Mouse (Mus musculus) heart, postnatal 4 days (tissue): ENCODE measurements around the gene Col4a4. TPM values are rescaled to one million over a fixed set of nuclear protein-coding genes. Genes with fewer than 3 reads are reported as not detected.

ENCODE experiments used
- DNase-seq: peaks from one replicate; pipeline ENCODE4 v3.0.0; 2021
- total RNA-seq, 2 experiments: library from RNA; stranded (reverse); gene quantifications; 2 replicates each; pipeline ENCODE4 v1.2.3; 2021

The Col4a4 gene
- total RNA-seq, 2 experiments from 2014 or later: 4.1 to 5.0 TPM

DNA sequence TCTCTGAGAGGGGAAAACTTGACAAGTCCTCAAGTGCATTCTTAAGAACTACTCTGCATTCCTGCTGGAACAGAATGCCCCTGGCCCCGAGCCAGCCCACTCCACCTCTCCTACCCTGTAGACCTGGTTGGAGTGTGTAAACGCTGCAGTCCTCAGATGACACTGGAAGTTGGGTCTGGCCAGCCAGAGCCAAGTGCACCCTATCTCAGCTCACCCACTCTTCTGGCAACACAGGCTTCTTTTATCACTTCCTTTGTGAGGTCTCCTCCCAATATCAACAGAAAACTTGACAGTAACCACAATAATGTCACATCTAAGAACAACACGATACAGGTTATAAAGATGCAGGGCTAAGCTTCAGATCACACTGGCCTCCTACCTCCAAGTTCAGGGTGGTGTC, 8.7 kb downstream of the Col4a4 start:
- peak; percentile 66 for DNase-seq

- DNase-seq: no peak
Measured at GRCm38 (mm10) chr1:82577339-82577738, 9.3 kb downstream of the Col4a4 start.

DNA sequence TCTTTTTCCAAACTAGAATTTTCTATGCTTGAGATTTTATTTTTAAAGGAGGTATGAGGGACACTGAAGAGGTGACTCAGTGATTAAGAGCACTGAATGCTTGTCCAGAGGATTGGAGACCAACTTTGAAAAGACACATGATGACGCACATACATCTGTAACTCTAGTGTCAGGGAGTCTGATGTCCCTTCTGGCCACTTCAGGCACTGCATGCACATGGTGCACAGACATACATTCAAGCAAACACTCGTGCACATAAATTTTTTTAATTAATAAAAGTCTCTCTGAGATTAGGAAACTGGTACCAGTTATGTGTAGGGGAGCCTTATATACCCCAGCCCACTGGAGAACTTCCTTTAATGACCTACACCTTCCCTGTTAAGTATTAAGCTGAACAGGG, 10.5 kb downstream of the Col4a4 start:
- DNase-seq: no peak

- DNase-seq: no peak
Measured at GRCm38 (mm10) chr1:82575681-82576080, 11.0 kb downstream of the Col4a4 start.

- no peak for DNase-seq
Measured at GRCm38 (mm10) chr1:82571758-82572157, 14.9 kb downstream of the Col4a4 start.

DNA sequence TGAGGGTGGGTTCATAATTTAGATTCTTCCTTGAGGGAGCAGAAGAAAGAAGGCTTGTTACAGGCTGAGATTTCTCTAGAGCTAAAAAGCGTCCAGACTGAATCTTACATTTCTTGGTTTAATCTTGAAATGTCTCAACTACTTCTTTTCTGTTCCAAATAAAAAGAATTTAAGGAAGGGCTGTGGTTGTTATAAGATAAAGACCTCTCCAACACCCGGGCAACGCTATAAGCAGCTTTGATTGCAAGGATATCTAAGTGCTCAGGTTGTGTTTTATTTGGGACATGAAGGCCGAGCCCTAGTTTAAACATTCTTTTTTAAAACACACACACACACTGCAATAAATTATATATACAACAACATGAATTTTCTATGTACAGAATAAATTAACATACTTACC, 17.2 kb downstream of the Col4a4 start:
- DNase-seq: no peak

- no peak for DNase-seq
Measured at GRCm38 (mm10) chr1:82560223-82560622, 26.4 kb downstream of the Col4a4 start.

- DNase-seq: no peak
Measured at GRCm38 (mm10) chr1:82554889-82555288, 31.8 kb downstream of the Col4a4 start.

GRCm38 (mm10) chr1:82554443-82554850, 32.2 kb downstream of the Col4a4 start:
- peak; percentile 38 for DNase-seq

GRCm38 (mm10) chr1:82545199-82545960, 41.3 kb downstream of the Col4a4 start:
- no peak for DNase-seq

GRCm38 (mm10) chr1:82544419-82545185, 42.0 kb downstream of the Col4a4 start:
- DNase-seq: no peak

- DNase-seq: no peak
Measured at GRCm38 (mm10) chr1:82543934-82544333, 42.7 kb downstream of the Col4a4 start.

- no peak for DNase-seq
Measured at GRCm38 (mm10) chr1:82540056-82540455, 46.6 kb downstream of the Col4a4 start.

DNA sequence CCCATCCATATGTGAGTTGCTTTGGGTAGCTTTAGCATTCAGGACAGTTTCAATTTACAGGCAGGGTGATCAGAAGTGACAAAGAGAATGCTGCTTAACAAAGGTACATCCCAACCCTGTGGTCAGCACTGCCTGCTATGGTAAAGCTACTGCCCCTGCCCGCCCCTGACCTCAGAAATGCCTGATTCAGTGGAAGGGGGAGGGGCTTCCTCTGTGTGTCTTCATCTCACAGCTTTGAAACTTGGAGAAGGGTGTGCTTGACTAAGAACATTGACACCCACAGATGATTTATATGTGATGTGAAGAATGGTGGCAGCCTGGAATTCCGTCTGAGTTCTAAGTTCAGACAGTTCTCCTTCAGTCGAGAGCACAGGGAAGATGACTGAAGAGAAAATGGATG, 48.8 kb downstream of the Col4a4 start:
- no peak for DNase-seq

DNA sequence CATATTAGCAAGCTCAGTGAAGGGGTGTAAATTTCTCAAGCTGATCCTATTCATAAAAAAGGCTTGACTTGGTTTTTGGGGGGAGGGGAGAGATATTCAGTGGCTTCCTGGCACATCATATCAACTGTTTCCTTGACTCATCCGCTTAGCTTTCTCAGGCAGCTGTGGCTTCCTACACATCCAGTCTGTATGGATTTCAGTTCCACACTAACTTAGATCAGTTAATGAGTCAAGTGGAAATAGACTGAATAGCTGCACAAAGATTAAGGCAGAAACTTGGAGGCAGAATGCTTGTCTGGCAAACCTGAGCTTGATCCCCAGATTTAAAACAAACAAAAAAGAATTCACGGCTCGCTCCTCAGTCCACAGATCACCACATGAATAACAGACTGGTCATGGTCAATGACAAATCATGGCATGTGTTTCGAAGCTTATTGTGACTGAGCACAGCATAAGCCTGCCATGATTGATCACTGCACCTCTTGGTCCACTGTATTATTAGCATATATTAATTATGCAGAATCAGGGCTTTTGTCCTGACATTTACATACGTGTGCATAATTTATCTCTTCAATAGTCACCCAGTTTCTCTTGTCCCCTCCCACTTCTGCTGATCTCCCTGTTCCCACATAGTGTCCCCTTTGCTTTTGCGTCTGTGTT, 50.0 kb downstream of the Col4a4 start:
- DNase-seq: no peak

- DNase-seq: no peak
Measured at GRCm38 (mm10) chr1:82527931-82528330, 58.7 kb downstream of the Col4a4 start.

DNA sequence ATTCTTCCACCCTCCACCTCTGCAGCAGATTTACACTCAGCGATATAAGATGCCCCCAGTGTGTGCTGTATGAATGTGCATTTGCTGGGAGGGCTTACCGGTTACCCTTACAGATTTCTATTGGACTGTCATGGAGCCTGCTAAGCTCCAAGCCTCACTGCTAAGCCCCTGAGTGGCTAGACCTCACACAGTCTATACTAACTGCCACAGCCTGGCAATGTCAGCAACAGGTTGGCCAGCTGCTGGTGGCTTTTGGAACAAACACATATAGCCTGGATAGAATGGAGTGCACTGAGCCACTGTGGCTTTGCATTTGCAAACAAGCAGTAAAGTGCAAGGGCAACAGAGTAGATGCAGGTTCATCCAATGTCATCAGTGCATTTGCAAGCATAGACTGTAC, 94.7 kb downstream of the Col4a4 start:
- DNase-seq: no peak

DNA sequence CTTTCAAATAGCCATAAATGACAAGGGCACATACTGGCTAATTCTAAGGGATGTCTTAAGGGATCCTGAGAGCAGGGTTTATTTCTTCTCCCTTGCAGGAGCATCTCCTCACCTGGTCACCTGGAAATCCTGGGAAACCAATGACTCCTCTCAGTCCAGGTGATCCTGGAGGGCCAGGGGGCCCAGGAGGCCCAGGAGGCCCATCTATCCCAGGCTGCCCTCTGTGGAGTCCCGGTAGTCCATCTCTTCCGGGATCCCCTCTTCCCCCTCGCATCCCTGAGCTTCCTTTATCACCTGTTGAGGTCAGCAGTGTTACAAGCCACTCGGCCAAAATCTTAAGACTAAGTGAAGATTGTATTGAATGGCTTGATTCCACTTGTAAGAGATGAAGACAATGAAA, 100.3 kb downstream of the Col4a4 start:
- DNase-seq: no peak

DNA sequence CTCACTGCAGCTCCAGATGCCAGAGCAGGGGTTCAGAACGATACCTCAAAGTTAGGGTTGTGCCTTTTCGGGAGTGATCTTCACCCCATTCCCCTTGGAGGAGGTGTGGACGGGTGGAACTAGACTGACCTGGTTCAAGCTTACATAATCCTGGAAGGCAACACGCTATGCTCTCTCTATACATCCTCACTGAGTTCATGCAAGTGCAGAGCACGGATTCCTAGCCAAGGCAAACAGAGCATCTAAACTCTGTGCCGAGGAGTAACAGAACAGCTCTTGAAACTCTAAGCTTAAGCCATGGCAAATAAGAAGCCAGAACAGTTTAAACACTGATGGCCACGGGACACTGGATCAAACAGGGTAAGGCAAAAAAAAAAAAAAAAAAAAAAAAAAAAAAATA, 104.3 kb downstream of the Col4a4 start:
- DNase-seq: no peak

- no peak for DNase-seq
Measured at GRCm38 (mm10) chr1:82479696-82480487, 106.8 kb downstream of the Col4a4 start.

GRCm38 (mm10) chr1:82476746-82477145, 109.9 kb downstream of the Col4a4 start:
- peak; percentile 23 for DNase-seq

DNA sequence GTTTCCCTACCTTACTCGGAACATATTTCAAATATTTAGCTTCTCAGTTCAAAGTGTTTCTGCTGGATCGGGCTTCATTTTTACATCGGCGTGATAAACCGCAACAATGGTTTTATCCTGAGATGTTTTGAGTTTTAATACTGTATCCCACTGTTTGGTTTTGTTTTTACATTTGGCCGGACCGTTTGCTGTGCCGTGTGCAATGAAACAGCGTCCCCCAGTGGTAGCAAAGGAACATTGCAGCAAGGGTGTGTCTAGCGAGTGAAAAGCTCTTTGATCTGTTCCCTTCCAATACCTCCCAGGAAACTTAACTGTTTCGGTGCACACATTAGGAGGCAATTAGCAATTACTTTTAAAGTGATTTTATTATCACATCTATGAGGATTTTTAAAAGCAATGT, 110.4 kb downstream of the Col4a4 start:
- DNase-seq: peak; percentile 44

DNA sequence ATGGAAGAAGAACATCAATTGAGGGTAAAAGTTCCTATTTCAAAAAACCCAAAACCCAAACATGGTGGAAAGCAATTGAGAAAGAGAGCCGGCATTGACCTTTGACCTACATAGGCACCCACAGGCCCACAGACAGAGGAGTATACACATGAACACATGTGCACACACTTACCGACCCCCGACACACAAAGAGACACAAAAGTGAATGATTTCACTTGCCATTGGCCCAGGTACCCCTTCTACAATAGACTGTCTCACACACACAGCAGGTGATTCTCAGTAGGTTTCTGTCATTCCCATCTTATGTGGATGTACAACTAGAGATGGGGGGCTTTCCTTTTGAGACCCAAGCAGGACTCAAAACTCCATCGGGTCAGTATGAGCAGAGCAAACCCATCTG, 110.8 kb downstream of the Col4a4 start:
- no peak for DNase-seq
